Comparison of ENCODE assay signal across 8 mouse cellular contexts in genomic region chr12:40248454-40249180, GRCm38 (mm10). TPM values are rescaled to one million over a fixed set of nuclear protein-coding genes. Genes with fewer than 3 reads are reported as not detected.
A peak's percentile ranks its signal among the peaks of the same experiment; 100 is the strongest.
DNase-seq lines count a peak whose midpoint lies in the region; ATAC-seq lines count a peak whose summit lies in the region.

Ifrd1 (minus strand) TSS chr12:40248504.

- WGBS in neural tube, embryonic 11.5 days = 68% methylated on average over 5 of the region's 5 CpGs
- 74% methylated on average over 5 of the region's 5 CpGs for WGBS in embryonic facial prominence, embryonic 11.5 days
- 68% methylated on average over 5 of the region's 5 CpGs for WGBS in heart, embryonic 12.5 days

- H3K4me1 ChIP-seq in neural tube, embryonic 11.5 days (ENCODE audit: control insufficient read depth, insufficient read depth, low read length) = no peaks in the 10 kb centered on the region
- H3K4me1 ChIP-seq in embryonic facial prominence, embryonic 11.5 days (ENCODE audit: control insufficient read depth, insufficient read depth, low read length) = no peaks in the 10 kb centered on the region
- H3K4me1 ChIP-seq in heart, embryonic 12.5 days (replicated peaks) = peaks cover 23% of the 10 kb centered on the region

- H3K36me3 ChIP-seq in neural tube, embryonic 11.5 days (ENCODE audit: control insufficient read depth, insufficient read depth, low read length) = no peaks in the 10 kb centered on the region
- H3K36me3 ChIP-seq in embryonic facial prominence, embryonic 11.5 days (replicated peaks; ENCODE audit: control insufficient read depth, insufficient read depth, low read depth, low read length) = no peaks in the 10 kb centered on the region
- no peaks in the 10 kb centered on the region for H3K36me3 ChIP-seq in heart, embryonic 12.5 days

- H3K27me3 ChIP-seq in neural tube, embryonic 11.5 days (ENCODE audit: control insufficient read depth, insufficient read depth, low read length) = no peaks in the 10 kb centered on the region
- H3K27me3 ChIP-seq in embryonic facial prominence, embryonic 11.5 days (ENCODE audit: control insufficient read depth, insufficient read depth, low read length) = no peaks in the 10 kb centered on the region
- H3K27me3 ChIP-seq in heart, embryonic 12.5 days (replicated peaks) = no peaks in the 10 kb centered on the region

- H3K9me3 ChIP-seq in neural tube, embryonic 11.5 days (ENCODE audit: control insufficient read depth, low read length) = no peaks in the 10 kb centered on the region
- H3K9me3 ChIP-seq in embryonic facial prominence, embryonic 11.5 days (replicated peaks; ENCODE audit: control insufficient read depth, low read length) = no peaks in the 10 kb centered on the region
- no peaks in the 10 kb centered on the region for H3K9me3 ChIP-seq in heart, embryonic 12.5 days (replicated peaks)

- H3K4me2 ChIP-seq in neural tube, embryonic 11.5 days (ENCODE audit: low read depth) = no peak within 1 kb of the TSS
- no peak within 1 kb of the TSS for H3K4me2 ChIP-seq in embryonic facial prominence, embryonic 11.5 days (ENCODE audit: low read depth, low read length)
- H3K4me2 ChIP-seq in heart, embryonic 12.5 days = no peak within 1 kb of the TSS

- H3K9ac ChIP-seq in neural tube, embryonic 11.5 days (ENCODE audit: low read length) = no peak within 1 kb of the TSS
- no peak within 1 kb of the TSS for H3K9ac ChIP-seq in embryonic facial prominence, embryonic 11.5 days (replicated peaks; ENCODE audit: low read length)
- no peak within 1 kb of the TSS for H3K9ac ChIP-seq in heart, embryonic 12.5 days

- no peak for DNase-seq in neural tube, embryonic 11.5 days (ENCODE audit: low spot score)
- no peak for DNase-seq in neural tube, embryonic 10.5 days (ENCODE audit: extremely low spot score, low spot score)
- DNase-seq in embryonic facial prominence, embryonic 11.5 days (ENCODE audit: low spot score) = no peak
- no peak for DNase-seq in left cerebral cortex, adult 8-10 months (ENCODE audit: low spot score in 2 of 2)
- no peak for DNase-seq in embryo, embryonic 10 days (ENCODE audit: low spot score)
- DNase-seq in ovary, postnatal 14 days (ENCODE audit: low spot score) = no peak

- no peak for ATAC-seq in neural tube, embryonic 11.5 days (ENCODE audit: insufficient read depth, low FRiP score, low TSS enrichment)
- no peak for ATAC-seq in embryonic facial prominence, embryonic 11.5 days (replicated peaks; ENCODE audit: insufficient number of reproducible peaks, low FRiP score, low TSS enrichment, low read depth)
- ATAC-seq in heart, embryonic 12.5 days (ENCODE audit: insufficient number of reproducible peaks, low FRiP score) = 0 out of 2 replicates have a peak, but pooled peaks have one; percentile 4
- peak; percentile 31; the same call in 1 of the 2 replicates for ATAC-seq in megakaryocyte-erythroid progenitor cell, adult 5-6 weeks (replicated peaks; ENCODE audit: low FRiP score, low TSS enrichment, poor library complexity, severe bottlenecking)

- no peak within 1 kb of the TSS for H3K4me3 ChIP-seq in neural tube, embryonic 11.5 days (ENCODE audit: low read depth, low read length)
- H3K4me3 ChIP-seq in embryonic facial prominence, embryonic 11.5 days (ENCODE audit: low read depth, low read length) = no peak within 1 kb of the TSS
- H3K4me3 ChIP-seq in heart, embryonic 12.5 days = no peak within 1 kb of the TSS

- no peak within 1 kb of the TSS for H3K27ac ChIP-seq in neural tube, embryonic 11.5 days (ENCODE audit: low read depth, low read length)
- no peak within 1 kb of the TSS for H3K27ac ChIP-seq in embryonic facial prominence, embryonic 11.5 days (replicated peaks; ENCODE audit: low read depth, low read length)
- no peak within 1 kb of the TSS; the same call in 1 of the 2 replicates for H3K27ac ChIP-seq in heart, embryonic 12.5 days (ENCODE audit: poor library complexity, severe bottlenecking)

RNA-seq across cellular contexts. Expression of gene Ifrd1, which starts in this region (rescaled TPM):
- 171 and 188 TPM in 2 replicates for polyA plus RNA-seq in neural tube, embryonic 11.5 days (2014; fragmentation: Nextera tagmentation; extraction: Ambion mirVana)
- polyA plus RNA-seq in embryonic facial prominence, embryonic 11.5 days (2014; fragmentation: Nextera tagmentation; extraction: Ambion mirVana) = 153 and 169 TPM in 2 replicates
- polyA plus RNA-seq in heart, embryonic 12.5 days (2016; fragmentation: Nextera tagmentation; extraction: Ambion mirVana) = 115 and 118 TPM in 2 replicates
- total RNA-seq in left cerebral cortex, adult 8-10 months (2022) = 10 to 100 TPM; 73.2 to 98.4 (median 90.6) TPM
- 76.2 and 99.2 TPM in 2 replicates for total RNA-seq in megakaryocyte-erythroid progenitor cell, adult 5-6 weeks (2014; fragmentation: Nextera tagmentation)
- total RNA-seq in megakaryocyte-erythroid progenitor cell, adult 5-6 weeks (2017) = 119 and 171 TPM in 2 replicates

Comparison
In these comparisons a context has a peak if more than half of its experiments do, and no peak if none do; other contexts are left out.
1. ATAC-seq: peak in heart, embryonic 12.5 days (single experiment) and megakaryocyte-erythroid progenitor cell, adult 5-6 weeks (single experiment); none in neural tube, embryonic 11.5 days (single experiment) and embryonic facial prominence, embryonic 11.5 days (single experiment).